Mouse (Mus musculus) CH12.LX (cell line): ENCODE measurements at regions not wholly inside any gene's neighbourhood (a gene's known extent, or its start where the extent isn't known, plus 50 kb on each side); places are given as distances from the start of the nearest gene placed in this dataset.

Experiments used
- CTCF ChIP-seq, 2 experiments: IDR thresholded peaks in 1 of 2; conservative IDR thresholded peaks in 1 of 2; 2 replicates each; pipeline ENCODE4 v1.5.1; 2011 to 2012; ENCODE audit warnings: low read depth in 2 of 2, low read length in 2 of 2, improper control_type of control experiment in 1 of 2, inconsistent platforms in 1 of 2, mild to moderate bottlenecking in 1 of 2, moderate library complexity in 1 of 2
- E2F4 ChIP-seq: IDR thresholded peaks from 2 replicates; pipeline ENCODE4 v1.6.1; 2011; ENCODE audit warnings: low read depth, low read length, improper control_type of control experiment; ENCODE audit not compliant: insufficient replicate concordance
- KAT2A ChIP-seq: IDR thresholded peaks from 2 replicates; pipeline ENCODE4 v1.6.1; 2012; ENCODE audit warnings: low read length, improper control_type of control experiment, inconsistent platforms; ENCODE audit not compliant: insufficient replicate concordance
- MAX ChIP-seq: IDR thresholded peaks from 2 replicates; pipeline ENCODE4 v1.6.1; 2011; ENCODE audit warnings: low read length, improper control_type of control experiment
- POLR2A ChIP-seq: IDR thresholded peaks from 2 replicates; pipeline ENCODE4 v1.6.1; 2011; ENCODE audit warnings: low read depth, mild to moderate bottlenecking, improper control_type of control experiment, low read length
- UBTF ChIP-seq: IDR thresholded peaks from 2 replicates; pipeline ENCODE4 v1.6.1; 2012; ENCODE audit warnings: low read depth, mild to moderate bottlenecking, inconsistent platforms, low read length, improper control_type of control experiment, moderate library complexity
- USF2 ChIP-seq: conservative IDR thresholded peaks from 2 replicates; pipeline ENCODE4 v1.6.1; 2011; ENCODE audit warnings: low read depth, low read length, improper control_type of control experiment
- ZKSCAN1 ChIP-seq: IDR thresholded peaks from 2 replicates; pipeline ENCODE4 v1.6.1; 2012; ENCODE audit warnings: low read depth, inconsistent platforms, low read length, improper control_type of control experiment, borderline replicate concordance

DNA sequence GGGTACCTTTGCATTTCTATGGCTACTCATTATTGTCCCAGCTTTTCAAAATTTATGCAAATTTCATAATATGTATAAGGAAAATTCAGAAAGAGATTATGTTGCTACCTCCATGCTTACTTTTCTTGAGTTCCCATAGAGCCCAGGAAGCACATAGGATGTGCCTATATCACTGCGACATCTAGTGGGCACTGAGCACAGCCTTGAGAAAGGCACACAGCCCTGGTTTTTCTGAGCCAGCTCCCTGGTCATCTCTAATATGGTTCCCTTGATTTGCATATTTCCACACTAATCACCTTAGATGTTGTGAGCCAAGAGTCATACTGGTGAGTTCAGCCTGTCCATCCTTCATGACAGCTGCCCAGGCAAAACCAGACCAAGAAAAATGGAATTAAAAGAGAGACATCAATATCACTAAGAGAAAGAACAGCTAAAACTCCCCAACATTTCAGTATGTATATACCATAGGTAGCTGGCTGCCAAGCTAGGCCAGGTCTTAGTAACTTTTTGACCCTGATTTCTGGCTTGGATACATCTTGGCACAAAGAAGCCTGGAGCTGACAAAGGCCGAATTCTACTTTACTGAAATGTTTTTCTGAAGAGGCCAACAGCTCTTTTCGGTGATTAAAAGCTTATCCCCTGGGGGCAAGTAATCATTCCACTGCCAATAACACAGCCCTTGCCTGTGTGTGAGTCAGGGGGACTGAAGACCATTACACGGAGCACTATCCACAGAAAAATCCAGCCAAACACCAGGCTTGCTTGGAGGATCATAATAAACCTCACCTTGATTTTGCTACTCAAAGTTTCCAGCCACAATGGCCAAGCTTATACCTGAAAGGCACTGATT, 99.3 kb downstream of the 4930444P10Rik start:
- no peak for TF ChIP-seq POLR2A
- no peak for TF ChIP-seq KAT2A
- TF ChIP-seq CTCF (conservative IDR thresholded peaks at IDR 0.05 in 1 of 2, IDR thresholded peaks at IDR 0.05 in 1 of 2; ENCODE audit: low read depth in 2 of 2, low read length in 2 of 2), result peak; percentile 23 to 73; a peak in 3 of 4 replicates
- TF ChIP-seq USF2, result no peak
- no peak for TF ChIP-seq UBTF
- TF ChIP-seq ZKSCAN1, result no peak
- TF ChIP-seq E2F4, result no peak
- no peak for TF ChIP-seq MAX
